Mouse (Mus musculus) MEL (cell line): Measurements from ENCODE around the gene Gcnt2. TPM values are rescaled to one million over a fixed set of nuclear protein-coding genes. Genes with fewer than 3 reads are reported as not detected.

Source experiments
- DNase-seq: peaks from one replicate; pipeline ENCODE4 v3.0.0; 2011; ENCODE audit warnings: low read depth, low spot score
- H3K27ac ChIP-seq: 2 replicates; pipeline ENCODE4 v1.5.1; 2012; ENCODE audit warnings: low read depth, mild to moderate bottlenecking, control low read depth, low read length, moderate library complexity; ENCODE audit not compliant: control insufficient read depth
- H3K27me3 ChIP-seq, 2 experiments: fragments of 150-350 bp in 1 of 2; sonication (generic) in 1 of 2; 2 replicates each; pipeline ENCODE4 v1.6.1; 2012; ENCODE audit warnings: low read length in 2 of 2, mild to moderate bottlenecking in 2 of 2, improper control_type of control experiment in 1 of 2, moderate library complexity in 1 of 2; ENCODE audit not compliant: insufficient read depth in 2 of 2, control insufficient read depth in 1 of 2
- H3K36me3 ChIP-seq, 2 experiments: 2 replicates each; pipeline ENCODE4 v1.6.1; 2012 to 2014; ENCODE audit warnings: low read length in 2 of 2, improper control_type of control experiment in 1 of 2, inconsistent platforms in 1 of 2, mild to moderate bottlenecking in 1 of 2; ENCODE audit not compliant: insufficient read depth in 2 of 2, control insufficient read depth in 1 of 2
- H3K4me1 ChIP-seq, 2 experiments: fragments of 150-350 bp in 1 of 2; sonication (generic) in 1 of 2; 2 replicates each; pipeline ENCODE4 v1.6.1; 2012; ENCODE audit warnings: low read length in 2 of 2, improper control_type of control experiment in 1 of 2, mild to moderate bottlenecking in 1 of 2; ENCODE audit not compliant: insufficient read depth in 2 of 2, control insufficient read depth in 1 of 2
- H3K4me3 ChIP-seq, 2 experiments: fragments of 150-350 bp in 1 of 2; sonication (generic) in 1 of 2; 2 replicates each; pipeline ENCODE4 v1.5.1; 2012; ENCODE audit warnings: low read depth in 2 of 2, low read length in 2 of 2, mild to moderate bottlenecking in 2 of 2, moderate library complexity in 2 of 2, control low read depth in 1 of 2, improper control_type of control experiment in 1 of 2; ENCODE audit not compliant: control insufficient read depth in 1 of 2, insufficient read depth in 1 of 2
- H3K79me2 ChIP-seq: 2 replicates; pipeline ENCODE4 v1.6.1; 2012; ENCODE audit warnings: mild to moderate bottlenecking, low read length, moderate library complexity; ENCODE audit not compliant: control insufficient read depth, poor library complexity, insufficient read depth
- H3K9ac ChIP-seq: 2 replicates; pipeline ENCODE4 v1.6.1; 2012; ENCODE audit warnings: low read depth, mild to moderate bottlenecking, control low read depth, low read length, moderate library complexity; ENCODE audit not compliant: control insufficient read depth, poor library complexity, severe bottlenecking
- H3K9me3 ChIP-seq: fragments of 150-350 bp; sonication (generic); replicated peaks from 2 replicates; pipeline ENCODE4 v1.6.1; 2012; ENCODE audit warnings: mild to moderate bottlenecking, low read length, improper control_type of control experiment, moderate library complexity; ENCODE audit not compliant: insufficient read depth
- CHD1 ChIP-seq: IDR thresholded peaks from 2 replicates; pipeline ENCODE4 v1.6.1; 2012; ENCODE audit warnings: low read depth, mild to moderate bottlenecking, inconsistent platforms, low read length, improper control_type of control experiment
- CHD2 ChIP-seq: IDR thresholded peaks from 2 replicates; pipeline ENCODE4 v1.6.1; 2011; ENCODE audit warnings: low read length, improper control_type of control experiment
- CTCF ChIP-seq, 3 experiments: IDR thresholded peaks in 2 of 3; conservative IDR thresholded peaks in 1 of 3; 2 replicates each; pipeline ENCODE4 v1.5.1; 2011 to 2012; ENCODE audit warnings: low read length in 3 of 3, low read depth in 2 of 3, mild to moderate bottlenecking in 2 of 3, improper control_type of control experiment in 1 of 3, inconsistent platforms in 1 of 3, mixed read lengths in 1 of 3, moderate library complexity in 1 of 3; ENCODE audit not compliant: control insufficient read depth in 1 of 3, insufficient read depth in 1 of 3, poor library complexity in 1 of 3, severe bottlenecking in 1 of 3
- EP300 ChIP-seq, 2 experiments: IDR thresholded peaks; 2 replicates each; pipeline ENCODE4 v1.6.1; 2011; ENCODE audit warnings: improper control_type of control experiment in 2 of 2, low read length in 2 of 2, low read depth in 1 of 2, mild to moderate bottlenecking in 1 of 2
- HCFC1 ChIP-seq: IDR thresholded peaks from 2 replicates; pipeline ENCODE4 v1.6.1; 2012; ENCODE audit warnings: low read depth, mild to moderate bottlenecking, inconsistent platforms, low read length, improper control_type of control experiment, moderate library complexity
- KAT2A ChIP-seq: conservative IDR thresholded peaks from 2 replicates; pipeline ENCODE4 v1.6.1; 2012; ENCODE audit warnings: low read depth, low read length, improper control_type of control experiment, inconsistent platforms
- MAX ChIP-seq: IDR thresholded peaks from 2 replicates; pipeline ENCODE4 v1.6.1; 2011; ENCODE audit warnings: low read length, improper control_type of control experiment
- MEF2A ChIP-seq: IDR thresholded peaks from 2 replicates; pipeline ENCODE4 v1.6.1; 2014; ENCODE audit warnings: low read depth, mild to moderate bottlenecking, inconsistent platforms, low read length, improper control_type of control experiment; ENCODE audit not compliant: poor library complexity, insufficient replicate concordance, severe bottlenecking; ENCODE audit errors: extremely low read depth
- MYC ChIP-seq: IDR thresholded peaks from 2 replicates; pipeline ENCODE4 v1.6.1; 2011; ENCODE audit warnings: low read depth, mild to moderate bottlenecking, low read length, improper control_type of control experiment, moderate library complexity
- NELFE ChIP-seq: IDR thresholded peaks from 2 replicates; pipeline ENCODE4 v1.6.1; 2011; ENCODE audit warnings: low read depth, low read length, improper control_type of control experiment
- POLR2A ChIP-seq, 2 experiments: IDR thresholded peaks; 2 replicates each; pipeline ENCODE4 v1.6.1; 2011 to 2012; ENCODE audit warnings: low read length in 2 of 2, mild to moderate bottlenecking in 2 of 2, control low read depth in 1 of 2, improper control_type of control experiment in 1 of 2, low read depth in 1 of 2, moderate library complexity in 1 of 2; ENCODE audit not compliant: control insufficient read depth in 1 of 2, insufficient read depth in 1 of 2, poor library complexity in 1 of 2
- POLR2AphosphoS2 ChIP-seq: IDR thresholded peaks from 2 replicates; pipeline ENCODE4 v1.6.1; 2011; ENCODE audit warnings: low read length, improper control_type of control experiment
- RAD21 ChIP-seq: IDR thresholded peaks from 2 replicates; pipeline ENCODE4 v1.6.1; 2011; ENCODE audit warnings: mild to moderate bottlenecking, low read depth, low read length, improper control_type of control experiment
- SMC3 ChIP-seq: IDR thresholded peaks from 2 replicates; pipeline ENCODE4 v1.6.1; 2011; ENCODE audit warnings: low read depth, low read length, improper control_type of control experiment
- TBP ChIP-seq: IDR thresholded peaks from 2 replicates; pipeline ENCODE4 v1.8.0; 2011; ENCODE audit warnings: low read depth, low read length, improper control_type of control experiment
- TCF12 ChIP-seq: IDR thresholded peaks from 2 replicates; pipeline ENCODE4 v1.6.1; 2014; ENCODE audit warnings: low read depth, mild to moderate bottlenecking, inconsistent platforms, low read length, improper control_type of control experiment, moderate library complexity
- UBTF ChIP-seq: IDR thresholded peaks from 2 replicates; pipeline ENCODE4 v1.6.1; 2012; ENCODE audit warnings: low read depth, mild to moderate bottlenecking, inconsistent platforms, low read length, improper control_type of control experiment, moderate library complexity, borderline replicate concordance; ENCODE audit not compliant: insufficient read depth
- USF1 ChIP-seq: IDR thresholded peaks from 2 replicates; pipeline ENCODE4 v1.6.1; 2014; ENCODE audit warnings: low read depth, mild to moderate bottlenecking, inconsistent platforms, low read length, improper control_type of control experiment, moderate library complexity
- USF2 ChIP-seq, 2 experiments: IDR thresholded peaks; 2 replicates each; pipeline ENCODE4 v1.6.1; 2011 to 2012; ENCODE audit warnings: improper control_type of control experiment in 2 of 2, low read length in 2 of 2, borderline replicate concordance in 1 of 2, inconsistent platforms in 1 of 2, low read depth in 1 of 2, mild to moderate bottlenecking in 1 of 2; ENCODE audit not compliant: insufficient read depth in 1 of 2
- ZC3H11A ChIP-seq: IDR thresholded peaks from 2 replicates; pipeline ENCODE4 v1.6.1; 2012; ENCODE audit warnings: low read depth, mild to moderate bottlenecking, inconsistent platforms, low read length, improper control_type of control experiment
- ZMIZ1 ChIP-seq: IDR thresholded peaks from 2 replicates; pipeline ENCODE4 v1.6.1; 2012; ENCODE audit warnings: low read depth, mild to moderate bottlenecking, inconsistent platforms, low read length, improper control_type of control experiment, moderate library complexity
- ZNF384 ChIP-seq: IDR thresholded peaks from 2 replicates; pipeline ENCODE4 v1.6.1; 2012; ENCODE audit warnings: low read depth, mild to moderate bottlenecking, inconsistent platforms, low read length, improper control_type of control experiment
- polyA plus RNA-seq, 2 experiments: library from polyadenylated mRNA; stranded (reverse) in 1 of 2; unstranded in 1 of 2; fragments of >175 nt in 1 of 2; fragments of >200 nt in 1 of 2; gene quantifications; 2 replicates each; pipeline versions ENCODE4 v1.2.1 to v1.2.4; 2012; ENCODE audit warnings: low replicate concordance in 2 of 2, low read depth in 1 of 2; ENCODE audit not compliant: insufficient read length in 2 of 2, insufficient read depth in 1 of 2, missing spikeins in 1 of 2
- total RNA-seq: library from RNA; depleted of rRNA; stranded (reverse); fragments of 300-350 nt; gene quantifications from 2 replicates; pipeline ENCODE4 v1.2.3, GENCODE M21; 2012

Gcnt2 gene
- total and polyA plus RNA-seq, 3 experiments, result 0.03 to 0.04 TPM; not detected in 1

DNA sequence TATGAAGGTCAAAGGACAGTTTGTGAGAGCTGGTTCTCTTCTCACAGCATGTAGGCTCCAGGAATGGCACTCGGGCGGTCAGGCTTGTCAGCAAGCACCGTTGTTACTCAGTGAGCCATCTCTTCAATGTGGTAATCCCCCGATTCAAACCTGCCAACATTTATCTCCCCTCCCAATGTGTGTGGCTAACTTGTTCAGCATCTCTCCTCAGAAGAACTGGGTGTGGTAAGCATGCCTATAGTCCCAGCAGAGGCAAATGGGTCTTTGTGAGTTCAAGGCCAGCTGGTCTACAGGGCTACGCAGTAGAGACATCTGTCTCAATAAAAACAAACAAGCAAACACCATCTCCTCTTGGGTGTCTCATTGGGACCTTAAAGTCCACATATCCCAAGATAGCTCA, 113.4 kb downstream of the Gcnt2 start:
- DNase-seq, result no peak
- Histone ChIP-seq H3K79me2 (no peaks in the 10 kb centered on the region), H3K9me3 (no peaks in the 10 kb centered on the region), H3K4me1 (peaks cover 2 to 10% of the 10 kb centered on the region in 2 experiments; a peak in 3 of 4 replicates), H3K36me3 (peaks cover 0 to 4% of the 10 kb centered on the region in 2 experiments; a peak in 1 of 4 replicates), H3K27me3 (no peaks in the 10 kb centered on the region)
- TF ChIP-seq TBP, result no peak
- no peak for TF ChIP-seq POLR2AphosphoS2
- no peak for TF ChIP-seq RAD21
- no peak for TF ChIP-seq UBTF
- no peak for TF ChIP-seq NELFE
- no peak for TF ChIP-seq POLR2A (IDR thresholded peaks at IDR 0.05; ENCODE audit: control insufficient read depth in 1 of 2, insufficient read depth in 1 of 2, low read depth in 1 of 2, low read length in 2 of 2, poor library complexity in 1 of 2)
- no peak for TF ChIP-seq HCFC1
- TF ChIP-seq KAT2A, result no peak
- no peak for TF ChIP-seq ZC3H11A
- no peak for TF ChIP-seq USF2 (IDR thresholded peaks at IDR 0.05; ENCODE audit: borderline replicate concordance in 1 of 2, insufficient read depth in 1 of 2, low read depth in 1 of 2, low read length in 2 of 2)
- no peak for TF ChIP-seq ZMIZ1
- TF ChIP-seq CHD2, result no peak
- no peak for TF ChIP-seq MEF2A
- no peak for TF ChIP-seq MYC
- no peak for TF ChIP-seq USF1
- TF ChIP-seq, all 39 proteins: peak for 0
- H3K27ac ChIP-seq, result no peak overlapping the region
- H3K9ac ChIP-seq, result no peak overlapping the region
- no peak overlapping the region for H3K4me3 ChIP-seq

- no peak overlapping the region for H3K4me3 ChIP-seq
- H3K9me3 ChIP-seq, result no peaks in the 10 kb centered on the region
- H3K9ac ChIP-seq, result no peak overlapping the region
- DNase-seq, result peak; percentile 76
- H3K79me2 ChIP-seq, result no peaks in the 10 kb centered on the region
- H3K4me1 ChIP-seq, result no peaks in the 10 kb centered on the region
- H3K36me3 ChIP-seq, result no peaks in the 10 kb centered on the region
- no peak overlapping the region for H3K27ac ChIP-seq
- no peaks in the 10 kb centered on the region for H3K27me3 ChIP-seq
- no peak for TF ChIP-seq UBTF
- TF ChIP-seq SMC3, result peak; percentile 85
- peak; percentile 30; the same call in 1 of the 2 replicates for TF ChIP-seq ZNF384
- TF ChIP-seq CHD1, result no peak
- TF ChIP-seq ZC3H11A, result peak; percentile 77
- TF ChIP-seq EP300 (IDR thresholded peaks at IDR 0.05; ENCODE audit: low read depth in 1 of 2, low read length in 2 of 2), result no peak
- TF ChIP-seq CTCF (IDR thresholded peaks at IDR 0.05 in 2 of 3, conservative IDR thresholded peaks at IDR 0.05 in 1 of 3; ENCODE audit: control insufficient read depth in 1 of 3, insufficient read depth in 1 of 3, low read depth in 2 of 3, low read length in 3 of 3, poor library complexity in 1 of 3, severe bottlenecking in 1 of 3), result peak; percentile 86 to 91 (median 90)
- TF ChIP-seq TCF12, result no peak
- peak; percentile 59 for TF ChIP-seq RAD21
- no peak for TF ChIP-seq HCFC1
- no peak for TF ChIP-seq MAX
Measured at GRCm38 (mm10) chr13:40977609-40978008, 118.1 kb downstream of the Gcnt2 start.
